Mouse (Mus musculus) cortical plate, adult 2 months (tissue): Measurements from ENCODE around the gene Spag6.

Experiments used
- CTCF ChIP-seq: fragments of 200-500 bp; IDR thresholded peaks from 2 replicates; pipeline ENCODE4 v1.5.1; 2011; ENCODE audit warnings: mild to moderate bottlenecking, control low read depth, low read length; ENCODE audit not compliant: insufficient read depth; ENCODE audit errors: extremely low read depth
- POLR2A ChIP-seq: fragments of 200-500 bp; IDR thresholded peaks from 2 replicates; pipeline ENCODE4 v1.6.1; 2011; ENCODE audit warnings: mild to moderate bottlenecking, low read length, control low read depth; ENCODE audit not compliant: insufficient read depth; ENCODE audit errors: extremely low read depth

DNA sequence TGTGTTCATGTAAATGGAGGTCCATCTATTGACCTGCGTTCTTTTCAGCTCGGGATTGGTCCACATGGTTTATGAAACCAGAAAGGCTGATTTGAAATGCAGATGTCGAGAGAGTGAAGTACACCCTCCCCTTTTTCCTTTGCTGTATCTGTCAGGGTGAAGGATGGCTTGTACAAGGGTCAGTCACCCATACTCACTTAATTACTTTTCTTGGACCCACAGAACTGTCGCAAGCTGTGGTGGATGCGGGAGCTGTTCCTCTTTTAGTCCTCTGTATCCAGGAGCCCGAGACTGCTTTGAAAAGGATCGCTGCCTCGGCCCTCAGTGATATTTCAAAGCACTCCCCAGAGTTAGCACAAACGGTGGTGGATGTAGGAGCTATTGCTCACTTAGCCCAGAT is 37.9 kb downstream of the Spag6 start:
- TF ChIP-seq POLR2A (no peak), CTCF (no peak)
